Mouse (Mus musculus) embryonic stem cell, embryonic (primary cell): ENCODE measurements around the gene Cep85l.

Experiments used
- CTCF ChIA-PET, 4 experiments: fragments of 300-600 bp in 2 of 4; fragments of 350-600 bp in 2 of 4; sonication (Branson Sonifier 250); formaldehyde crosslinking; loops; one replicate each; lab custom pipeline; 2022; ENCODE audit warnings: inconsistent platforms in 2 of 4; lab: Charles Lee
- POLR2A ChIA-PET, 4 experiments: fragments of 300-600 bp in 2 of 4; fragments of 350-600 bp in 2 of 4; sonication (Branson Sonifier 250); formaldehyde crosslinking; loops; one replicate each; lab custom pipeline; 2022; ENCODE audit warnings: antibody characterized with exemption in 4 of 4, inconsistent platforms in 1 of 4; lab: Charles Lee

The Cep85l gene

GRCm38 (mm10) chr10:53379709-53380106 lies at the start of gene Cep85l:
Gene Cep85l (minus strand): TSS chr10:53379947.
- ChIA-PET POLR2A (interaction anchor here (0.6 to 2.3 kb wide), 25 partner anchors 9 to 250 kb away, joined by 3 to 15 read pairs (median 4); partner anchors contain the start of genes Mcm9 (in 2 of the 4) and Pln (in 1 of the 4)), CTCF (interaction anchor here in 2 of 4 experiments (1.1 to 2.0 kb wide), 4 partner anchors 31 to 129 kb away, joined by 3 to 6 read pairs (median 4); no protein-coding TSS in a partner anchor)

DNA sequence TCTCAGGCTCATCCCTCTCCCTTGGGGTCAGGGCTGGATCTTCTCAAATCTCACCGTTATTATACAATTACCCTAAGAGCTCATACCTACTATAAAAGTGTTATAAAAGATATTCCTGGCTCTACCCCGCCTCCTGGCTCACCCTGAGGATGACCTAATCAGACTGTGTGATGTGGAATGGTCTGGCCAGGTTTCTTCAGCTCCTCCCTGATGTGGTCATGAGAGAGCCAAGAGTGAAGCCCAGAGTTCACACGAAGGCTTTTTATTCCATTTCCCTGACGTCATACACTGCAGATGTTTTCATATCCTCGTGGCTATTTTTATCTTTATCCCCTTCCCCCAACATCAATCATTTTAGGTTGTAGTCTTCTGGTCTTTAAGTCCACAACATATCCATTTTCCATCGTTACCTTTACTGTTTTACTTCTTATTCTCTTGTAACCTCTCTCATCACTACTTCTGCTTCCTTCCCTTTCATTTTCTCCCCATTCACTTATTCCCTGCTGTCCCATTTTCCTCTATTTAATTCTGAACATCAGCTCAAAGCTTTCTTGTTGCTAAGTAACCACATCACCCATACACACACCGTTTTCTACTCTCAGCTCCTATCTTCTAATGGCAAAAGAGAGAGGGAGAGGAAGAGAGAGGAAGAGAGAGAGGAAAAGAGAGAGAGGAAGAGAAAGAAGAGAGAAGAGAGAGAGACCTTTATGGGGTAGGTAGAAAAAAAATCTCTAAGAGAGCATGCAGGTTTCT lies 49.1 kb upstream of the Cep85l start:
- ChIA-PET CTCF (no interaction called here), POLR2A (interaction anchor here in 2 of 4 experiments (0.9 to 1.4 kb wide), 3 partner anchors 9 to 16 kb away, joined by 3 read pairs; no protein-coding TSS in a partner anchor)

DNA sequence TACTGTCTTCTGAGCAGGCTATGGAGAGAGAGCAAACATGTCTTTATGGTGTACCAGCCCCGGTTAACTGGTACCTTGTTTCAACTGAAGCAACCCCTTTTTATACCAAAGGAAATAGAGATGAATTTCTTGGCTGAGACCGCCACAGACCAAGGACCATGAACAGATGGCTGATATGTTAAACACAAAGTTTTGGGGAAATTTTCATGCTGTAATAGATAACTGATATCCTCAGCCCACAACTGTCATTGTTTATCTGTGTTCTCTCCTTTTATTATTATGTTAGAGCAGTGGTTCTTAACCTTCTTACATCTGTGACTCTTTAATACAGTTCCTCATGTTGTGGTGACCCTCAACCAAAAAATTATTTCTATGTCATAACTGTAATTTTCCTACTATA lies 46.8 kb upstream of the Cep85l start:
- ChIA-PET POLR2A (interaction anchor here in 1 of 4 experiments (1.0 kb wide), 1 partner anchor 9 kb away, joined by 4 read pairs; no protein-coding TSS in a partner anchor), CTCF (no interaction called here)

GRCm38 (mm10) chr10:53423091-53423490 lies 43.3 kb upstream of the Cep85l start:
- ChIA-PET CTCF (interaction anchor here in 2 of 4 experiments (1.0 to 1.4 kb wide), 2 partner anchors 39 to 105 kb away, joined by 3 read pairs; no protein-coding TSS in a partner anchor), POLR2A (interaction anchor here in 1 of 4 experiments (1.0 kb wide), 1 partner anchor 12 kb away, joined by 3 read pairs; no protein-coding TSS in a partner anchor)

GRCm38 (mm10) chr10:53422206-53422605 lies 42.5 kb upstream of the Cep85l start:
- POLR2A ChIA-PET, result interaction anchor here in 2 of 4 experiments (1.0 to 1.5 kb wide), 4 partner anchors 9 to 81 kb away, joined by 3 to 4 read pairs (median 3); no protein-coding TSS in a partner anchor
- CTCF ChIA-PET, result interaction anchor here in 2 of 4 experiments (0.6 to 1.4 kb wide), 2 partner anchors 41 to 106 kb away, joined by 3 to 7 read pairs; no protein-coding TSS in a partner anchor

DNA sequence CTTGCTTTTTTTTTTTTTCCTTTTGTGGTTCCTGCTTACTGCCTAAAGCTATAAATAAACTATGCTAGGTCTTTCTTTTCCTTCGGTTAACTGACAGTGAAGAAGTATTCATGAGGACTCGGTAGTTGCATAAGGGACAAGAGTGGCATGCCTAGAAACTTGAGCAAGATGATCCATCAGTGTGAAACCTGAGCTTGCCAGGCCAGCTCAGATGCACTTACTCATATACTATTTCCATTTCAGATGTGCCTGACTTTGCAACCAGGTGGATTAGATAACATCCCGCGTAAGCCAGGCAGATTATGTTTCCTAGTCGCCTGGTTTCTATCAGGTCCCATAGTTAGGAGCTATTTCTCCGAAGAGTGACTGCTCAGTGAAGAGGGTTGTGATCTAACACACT lies 41.9 kb upstream of the Cep85l start:
- POLR2A ChIA-PET, result interaction anchor here in 2 of 4 experiments (1.0 to 1.5 kb wide), 3 partner anchors 9 to 82 kb away, joined by 3 to 4 read pairs (median 3); no protein-coding TSS in a partner anchor
- CTCF ChIA-PET, result interaction anchor here in 2 of 4 experiments (0.6 to 1.4 kb wide), 2 partner anchors 106 to 1597 kb away, joined by 3 to 4 read pairs; no protein-coding TSS in a partner anchor

DNA sequence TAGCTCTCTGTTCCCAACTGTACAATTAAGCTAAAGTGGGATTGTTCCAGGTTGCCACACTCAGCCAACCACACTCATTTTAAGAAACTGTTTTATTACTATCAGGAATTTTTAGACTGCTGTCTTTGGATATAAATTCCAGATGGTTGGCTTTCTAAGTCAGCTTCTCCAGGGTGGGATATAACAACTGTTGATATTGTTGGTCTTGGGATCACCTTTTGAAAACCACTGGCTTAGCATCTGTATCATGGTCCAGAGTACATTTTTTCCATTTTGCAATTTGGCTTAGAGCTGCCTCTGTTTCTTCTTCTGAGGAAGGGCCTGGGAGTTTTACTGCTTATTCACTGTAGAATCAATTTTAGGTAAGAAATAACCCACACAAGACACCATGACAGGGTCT lies 40.3 kb upstream of the Cep85l start:
- CTCF ChIA-PET, result no interaction called here

GRCm38 (mm10) chr10:53419139-53419935 lies 39.6 kb upstream of the Cep85l start:
- ChIA-PET POLR2A (interaction anchor here in 1 of 4 experiments (1.0 kb wide), 1 partner anchor 9 kb away, joined by 3 read pairs; no protein-coding TSS in a partner anchor), CTCF (no interaction called here)

More for the DNA sequence above, 40.3 kb upstream of the Cep85l start:
- POLR2A ChIA-PET, result interaction anchor here in 1 of 4 experiments (1.0 kb wide), 1 partner anchor 9 kb away, joined by 3 read pairs; no protein-coding TSS in a partner anchor

GRCm38 (mm10) chr10:53417015-53417414 lies 37.3 kb upstream of the Cep85l start:
- ChIA-PET CTCF (no interaction called here), POLR2A (no interaction called here)

GRCm38 (mm10) chr10:53416152-53416712 lies 36.5 kb upstream of the Cep85l start:
- ChIA-PET CTCF (no interaction called here), POLR2A (no interaction called here)

GRCm38 (mm10) chr10:53415252-53415651 lies 35.5 kb upstream of the Cep85l start:
- CTCF ChIA-PET, result no interaction called here
- POLR2A ChIA-PET, result no interaction called here

DNA sequence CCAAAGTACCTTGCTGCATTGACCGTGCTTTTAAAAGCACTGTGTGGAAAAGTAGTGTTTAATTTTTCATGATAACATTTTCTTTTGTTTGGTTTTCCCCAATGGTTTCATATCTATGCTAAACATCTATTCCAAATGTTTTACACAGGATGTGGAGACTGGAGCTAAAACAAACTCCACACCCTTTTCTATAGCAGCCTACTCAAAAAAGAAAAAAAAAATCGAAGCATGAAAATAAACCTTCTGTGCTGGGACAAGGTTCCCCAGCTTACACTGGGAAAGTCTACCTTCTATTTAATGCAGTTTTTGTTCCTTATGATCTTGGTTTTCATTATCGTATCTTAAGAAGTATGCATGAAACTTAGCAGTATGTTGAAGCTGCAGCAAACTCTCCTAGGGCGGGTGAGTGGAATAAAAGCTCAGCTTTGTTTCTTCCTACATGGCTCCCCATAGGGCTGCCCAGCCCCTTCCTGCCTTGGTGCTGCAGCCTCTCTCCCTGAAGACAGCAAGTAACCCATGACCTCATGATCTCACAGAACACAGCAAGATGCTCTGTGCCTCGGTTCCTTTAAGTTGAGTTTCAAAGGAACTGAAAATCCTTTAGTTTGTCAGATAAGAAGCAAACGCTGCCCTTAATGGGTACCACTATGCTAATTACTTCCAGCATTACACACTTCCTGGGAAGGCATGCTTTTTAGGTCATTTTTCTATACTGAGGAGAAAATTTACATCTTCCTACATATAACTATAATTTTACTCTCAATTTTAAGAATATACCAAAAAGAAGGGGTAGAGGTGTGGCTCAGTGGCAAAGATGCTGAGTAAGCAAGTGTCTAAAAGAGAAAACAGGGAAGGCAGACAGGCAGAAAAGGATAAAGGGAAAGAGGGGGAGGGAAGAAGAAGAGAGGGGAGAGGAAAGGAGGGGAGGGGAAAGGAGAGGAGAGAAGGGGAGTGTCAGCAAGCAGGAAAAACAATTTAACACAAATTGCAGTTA lies 34.6 kb upstream of the Cep85l start:
- CTCF ChIA-PET, result no interaction called here
- POLR2A ChIA-PET, result interaction anchor here in 2 of 4 experiments (1.4 to 2.5 kb wide), 4 partner anchors 35 to 337 kb away, joined by 3 to 7 read pairs (median 6); partner anchors contain the start of genes Cep85l (in 2 of the 2) and Fam184a (in 1 of the 2)

- ChIA-PET CTCF (no interaction called here), POLR2A (interaction anchor here in 2 of 4 experiments (0.7 to 2.5 kb wide), 15 partner anchors 9 to 338 kb away, joined by 3 to 7 read pairs (median 4); partner anchors contain the start of genes Cep85l (in 2 of the 2) and Fam184a (in 1 of the 2))
These were observed 33.2 kb upstream of the Cep85l start for GRCm38 (mm10) chr10:53412936-53413335.

- CTCF ChIA-PET, result no interaction called here
- POLR2A ChIA-PET, result interaction anchor here in 2 of 4 experiments (1.0 to 2.5 kb wide), 10 partner anchors 10 to 90 kb away, joined by 3 to 7 read pairs (median 4); partner anchors contain the start of gene Cep85l (in 2 of the 2)
These were observed 32.4 kb upstream of the Cep85l start for GRCm38 (mm10) chr10:53412165-53412564.

DNA sequence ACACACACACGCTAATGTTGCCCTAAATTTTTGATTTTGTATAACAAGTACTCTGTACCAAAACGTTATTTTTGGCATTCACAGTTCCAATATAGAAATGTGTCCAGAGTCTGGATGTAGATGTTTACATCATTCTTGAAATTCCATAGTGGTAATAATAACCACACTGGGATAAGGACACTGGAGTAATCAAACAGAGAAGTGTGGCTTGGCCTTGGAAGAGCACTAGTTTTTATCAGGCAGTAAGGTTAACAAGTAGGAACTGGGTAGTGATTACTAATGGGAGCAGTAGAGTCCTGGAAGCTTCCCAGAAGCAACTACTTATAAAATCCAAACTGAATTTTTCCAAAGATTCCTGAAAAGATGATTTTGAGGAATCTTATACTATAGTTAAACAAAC lies 31.1 kb upstream of the Cep85l start:
- ChIA-PET CTCF (no interaction called here), POLR2A (interaction anchor here in 1 of 4 experiments (1.1 to 1.7 kb wide), 3 partner anchors 8 to 12 kb away, joined by 3 to 4 read pairs (median 3); no protein-coding TSS in a partner anchor)

DNA sequence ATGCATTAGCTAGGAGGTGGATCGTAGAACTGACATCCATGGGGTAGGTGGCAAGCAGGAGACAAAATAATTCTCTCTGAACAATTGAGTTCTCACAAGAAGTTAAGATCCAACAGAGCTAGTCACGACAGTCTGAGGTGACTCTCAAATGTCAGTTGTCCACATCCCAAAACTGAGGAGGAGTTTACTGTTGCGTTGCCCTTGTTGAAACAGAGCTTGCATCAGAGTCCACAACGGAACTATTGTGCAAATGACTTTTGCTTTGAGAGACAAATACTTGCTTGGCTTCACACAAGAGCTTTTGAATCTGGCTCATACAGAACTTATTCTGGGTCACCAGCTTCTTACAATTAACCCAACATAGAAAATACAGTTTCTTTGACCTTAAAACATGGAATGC lies 27.7 kb upstream of the Cep85l start:
- ChIA-PET CTCF (interaction anchor here in 1 of 4 experiments (0.6 kb wide), 1 partner anchor 108 kb away, joined by 8 read pairs; no protein-coding TSS in a partner anchor), POLR2A (interaction anchor here in 1 of 4 experiments (1.3 kb wide), 1 partner anchor 24 kb away, joined by 3 read pairs; no protein-coding TSS in a partner anchor)

DNA sequence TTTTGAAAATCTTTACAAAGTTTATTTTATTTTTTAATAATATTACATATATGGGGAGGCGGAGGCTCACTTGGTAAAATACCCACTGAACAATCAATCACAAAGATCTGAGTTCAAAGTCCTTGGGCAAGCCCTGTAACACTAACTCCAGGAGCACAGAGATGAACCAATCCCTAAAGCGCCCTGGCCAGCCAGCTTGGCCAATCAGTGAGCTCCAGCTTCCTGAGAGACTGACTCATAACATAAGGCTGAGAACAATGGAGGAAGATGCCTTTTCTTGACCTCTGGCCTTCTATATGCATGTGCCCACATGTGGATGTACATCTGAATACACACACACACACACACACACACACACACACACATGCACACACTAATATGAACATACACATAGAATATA lies 27.1 kb upstream of the Cep85l start:
- CTCF ChIA-PET, result interaction anchor here in 1 of 4 experiments (0.6 kb wide), 1 partner anchor 108 kb away, joined by 8 read pairs; no protein-coding TSS in a partner anchor
- POLR2A ChIA-PET, result no interaction called here
